Mouse (Mus musculus): ENCODE measurements around the gene Kctd21. TPM values are rescaled to one million over a fixed set of nuclear protein-coding genes. Genes with fewer than 3 reads are reported as not detected.

Kctd21 gene
- polyA plus RNA-seq, 1 experiment from 2014 or later = 5.1 TPM

- no peak for TF ChIP-seq CTCF (IDR thresholded peaks at IDR 0.05)
- ChIA-PET POLR2A (no interaction called here), CTCF (interaction anchor here (1.1 kb wide), 1 partner anchor 9 kb away, joined by 4 read pairs; no protein-coding TSS in a partner anchor)
- in situ Hi-C loops (cut with MboI; ENCODE audit: low pct_unique_long_range_greater_than_20kb) = no loop called here
- H3K27me3 ChIP-seq = no peaks in the 10 kb centered on the region
- DNase-seq (ENCODE audit: low read depth, low spot score) (no peak), ATAC-seq (no peak)
Measured at GRCm38 (mm10) chr7:97386806-97387370, 54.8 kb downstream of the Kctd21 start.

DNA sequence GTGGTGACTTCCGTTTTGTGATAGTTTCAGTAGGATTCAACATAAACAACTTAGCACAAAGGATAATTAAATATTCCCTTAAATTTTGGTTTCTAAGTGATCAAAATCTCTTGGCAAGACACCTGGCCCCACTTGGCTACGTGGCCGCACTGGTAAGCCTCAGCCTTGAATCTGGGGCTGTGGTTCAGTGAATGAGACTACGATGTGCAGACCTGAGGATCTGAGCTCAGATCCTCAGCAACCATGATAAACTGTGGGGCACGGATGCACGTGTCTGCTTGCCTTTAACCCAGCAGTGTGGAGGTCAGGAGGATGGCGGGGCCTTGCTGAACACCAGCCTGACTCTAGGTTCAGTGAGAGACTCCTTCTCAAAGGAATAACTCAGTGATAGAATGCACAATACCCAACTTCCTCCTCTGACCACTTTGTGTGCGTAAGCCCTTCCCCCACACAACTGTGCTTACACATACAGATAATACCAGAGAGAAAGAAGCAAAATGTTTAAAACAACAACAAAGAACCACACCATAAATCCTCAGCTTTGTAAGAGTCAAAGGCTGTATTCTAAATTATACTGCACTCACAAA, 55.5 kb downstream of the Kctd21 start:
- DNase-seq (ENCODE audit: low read depth, low spot score) (no peak), ATAC-seq (no peak)
- CTCF ChIA-PET = no interaction called here
- in situ Hi-C loops (cut with MboI; ENCODE audit: low pct_unique_long_range_greater_than_20kb) = no loop called here
- TF ChIP-seq CTCF (IDR thresholded peaks at IDR 0.05) = no peak
- POLR2A ChIA-PET = interaction anchor here (1.1 kb wide), 1 partner anchor 12 kb away, joined by 3 read pairs; no protein-coding TSS in a partner anchor
- H3K27me3 ChIP-seq = no peaks in the 10 kb centered on the region

- in situ Hi-C loops (cut with MboI; ENCODE audit: low pct_unique_long_range_greater_than_20kb) = no loop called here
- ChIA-PET CTCF (no interaction called here), POLR2A (interaction anchor here (1.1 kb wide), 1 partner anchor 13 kb away, joined by 3 read pairs; no protein-coding TSS in a partner anchor)
- no peaks in the 10 kb centered on the region for H3K27me3 ChIP-seq
- TF ChIP-seq CTCF (IDR thresholded peaks at IDR 0.05) = no peak
- ATAC-seq (no peak), DNase-seq (ENCODE audit: low read depth, low spot score) (no peak)
Measured at GRCm38 (mm10) chr7:97388541-97388940, 56.4 kb downstream of the Kctd21 start.

GRCm38 (mm10) chr7:97391293-97392078, 59.4 kb downstream of the Kctd21 start:
- no peak for TF ChIP-seq CTCF (IDR thresholded peaks at IDR 0.05)
- ChIA-PET CTCF (no interaction called here), POLR2A (no interaction called here)
- H3K27me3 ChIP-seq = no peaks in the 10 kb centered on the region
- no peak for DNase-seq (ENCODE audit: low read depth, low spot score)
- no peak for ATAC-seq
- in situ Hi-C loops (cut with MboI; ENCODE audit: low pct_unique_long_range_greater_than_20kb) = no loop called here

DNA sequence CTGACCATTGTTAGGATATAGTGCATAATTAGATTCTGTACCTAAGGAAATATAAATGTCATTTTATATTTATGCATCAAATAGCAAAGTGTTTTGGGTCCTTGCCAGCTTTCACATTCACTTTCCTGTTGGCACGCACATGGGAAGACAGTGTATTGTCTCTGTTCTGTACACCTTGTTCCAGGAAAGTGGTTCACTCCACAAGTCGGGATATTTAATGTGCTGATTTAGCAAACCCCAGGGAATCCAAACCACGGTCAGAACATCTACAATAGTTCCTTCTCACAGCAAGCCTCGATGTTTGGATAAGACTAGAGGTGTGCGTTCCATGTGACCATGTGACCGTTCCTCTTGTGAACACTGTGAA, 59.9 kb downstream of the Kctd21 start:
- DNase-seq (ENCODE audit: low read depth, low spot score) = no peak
- POLR2A ChIA-PET = no interaction called here
- in situ Hi-C loops (cut with MboI; ENCODE audit: low pct_unique_long_range_greater_than_20kb) = no loop called here
- no peak for TF ChIP-seq CTCF (IDR thresholded peaks at IDR 0.05)
- ATAC-seq = no peak
- no peaks in the 10 kb centered on the region for H3K27me3 ChIP-seq
- CTCF ChIA-PET = no interaction called here

DNA sequence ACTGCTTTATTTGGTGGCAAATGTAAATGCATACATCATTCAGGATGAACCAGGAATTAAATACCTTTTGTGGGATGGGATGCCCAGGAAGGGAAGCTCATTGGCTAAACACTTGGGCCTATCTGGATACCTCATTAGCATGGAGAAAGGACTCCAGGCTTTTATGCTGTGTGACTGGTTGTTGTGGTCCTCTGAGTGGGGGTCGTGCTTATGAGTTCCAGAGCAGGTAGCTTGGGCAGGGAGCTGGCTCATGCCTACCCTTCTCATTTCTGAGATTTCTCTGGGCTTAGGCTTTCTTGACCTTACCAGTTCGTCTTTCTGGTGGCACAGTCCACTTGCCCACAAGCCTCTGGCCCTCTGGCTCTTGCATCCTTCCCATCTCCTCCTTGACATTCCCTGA, 62.2 kb downstream of the Kctd21 start:
- DNase-seq (ENCODE audit: low read depth, low spot score) (no peak), ATAC-seq (no peak)
- H3K27me3 ChIP-seq = no peaks in the 10 kb centered on the region
- ChIA-PET POLR2A (no interaction called here), CTCF (no interaction called here)
- no peak for TF ChIP-seq CTCF (IDR thresholded peaks at IDR 0.05)
- in situ Hi-C loops (cut with MboI; ENCODE audit: low pct_unique_long_range_greater_than_20kb) = no loop called here

GRCm38 (mm10) chr7:97398943-97399342, 66.8 kb downstream of the Kctd21 start:
- ChIA-PET CTCF (no interaction called here), POLR2A (interaction anchor here (1.2 kb wide), 1 partner anchor 180 kb away, joined by 3 read pairs; no protein-coding TSS in a partner anchor)
- in situ Hi-C loops (cut with MboI; ENCODE audit: low pct_unique_long_range_greater_than_20kb) = no loop called here
- ATAC-seq = no peak
- TF ChIP-seq CTCF (IDR thresholded peaks at IDR 0.05) = no peak
- DNase-seq (ENCODE audit: low read depth, low spot score) = no peak
- H3K27me3 ChIP-seq = no peaks in the 10 kb centered on the region

Other genes starting within 250 kb of the Kctd21 start
- gene Usp35, start 307 bp upstream of the Kctd21 start, polyA plus RNA-seq (2021) = 10.0 TPM
- 18.1 TPM for gene Alg8, start 39.3 kb downstream of the Kctd21 start, polyA plus RNA-seq (2021)
- gene Ndufc2, start 67.7 kb downstream of the Kctd21 start, polyA plus RNA-seq (2021) = 223 TPM
- 0.05 TPM for gene Thrsp, start 85.4 kb downstream of the Kctd21 start, polyA plus RNA-seq (2021)
- not detected for gene Kctd14, start 119.0 kb downstream of the Kctd21 start, polyA plus RNA-seq (2021)
- gene Ints4, start 148.6 kb downstream of the Kctd21 start, polyA plus RNA-seq (2021) = 42.6 TPM
- gene Aamdc, start 247.2 kb downstream of the Kctd21 start, polyA plus RNA-seq (2021) = 23.1 TPM
- 22.8 TPM for gene Rsf1, start 247.6 kb downstream of the Kctd21 start, polyA plus RNA-seq (2021)

Data from Patski (cell line).